Mouse (Mus musculus) midbrain, embryonic 16.5 days (tissue): ENCODE measurements around the gene Rpl29. TPM values are rescaled to one million over a fixed set of nuclear protein-coding genes. Genes with fewer than 3 reads are reported as not detected.

Source experiments
- ATAC-seq: fragments of 200-750 bp; cut with Nextera tagmentation; 2 replicates; pipeline ENCODE4 v1.8.0; 2017; ENCODE audit warnings: moderate TSS enrichment
- H3K27ac ChIP-seq: fragments of 300-500 bp; sonication (generic); 2 replicates; pipeline ENCODE4 v1.5.1; 2014; ENCODE audit warnings: mild to moderate bottlenecking, low read length, mixed read lengths
- H3K27me3 ChIP-seq: fragments of 300-500 bp; sonication (generic); 2 replicates; pipeline ENCODE4 v1.6.1; 2014; ENCODE audit warnings: low read depth, low read length, mixed read lengths; ENCODE audit not compliant: control insufficient read depth, insufficient read depth
- H3K36me3 ChIP-seq: fragments of 300-500 bp; sonication (generic); 2 replicates; pipeline ENCODE4 v1.6.1; 2014; ENCODE audit warnings: mild to moderate bottlenecking, low read length, moderate library complexity, mixed read lengths; ENCODE audit not compliant: control insufficient read depth, insufficient read depth
- H3K4me1 ChIP-seq: fragments of 300-500 bp; sonication (generic); 2 replicates; pipeline ENCODE4 v1.6.1; 2014; ENCODE audit warnings: mild to moderate bottlenecking, low read length, mixed read lengths; ENCODE audit not compliant: control insufficient read depth, insufficient read depth
- H3K4me2 ChIP-seq: fragments of 300-500 bp; sonication (generic); 2 replicates; pipeline ENCODE4 v1.6.1; 2014; ENCODE audit warnings: mild to moderate bottlenecking, low read length, mixed read lengths
- H3K4me3 ChIP-seq: fragments of 300-500 bp; sonication (generic); 2 replicates; pipeline ENCODE4 v1.5.1; 2014; ENCODE audit warnings: low read depth, mild to moderate bottlenecking, low read length, moderate library complexity, mixed read lengths
- H3K9ac ChIP-seq: fragments of 300-500 bp; sonication (generic); 2 replicates; pipeline ENCODE4 v1.6.1; 2014; ENCODE audit warnings: low read depth, low read length, mixed read lengths
- H3K9me3 ChIP-seq: fragments of 300-500 bp; sonication (generic); replicated peaks from 2 replicates; pipeline ENCODE4 v1.6.1; 2014; ENCODE audit warnings: mild to moderate bottlenecking, low read length, mixed read lengths; ENCODE audit not compliant: control insufficient read depth, poor library complexity, severe bottlenecking
- WGBS: fragments of 180-500 bp; shearing (Covaris S2); extraction: QIAGEN DNeasy Blood & Tissue Kit; methylation state at CpG from one replicate; pipeline ENCODE4 v1.1.7; 2014; 5-methylcytosine and 5-hydroxymethylcytosine counted together
- polyA plus RNA-seq: library from polyadenylated mRNA; unstranded; fragments of >200 nt; fragmentation: Nextera tagmentation; extraction: Ambion mirVana; gene quantifications from 2 replicates; pipeline ENCODE4 v1.2.1, GENCODE M21; 2015

The Rpl29 gene
- polyA plus RNA-seq, 1 experiment from 2014 or later: 551 TPM

- Histone ChIP-seq H3K27me3 (no peaks in the 10 kb centered on the region), H3K4me1 (peaks cover 10% of the 10 kb centered on the region), H3K36me3 (peaks cover 12% of the 10 kb centered on the region; the same call in 1 of the 2 replicates), H3K4me3 (peak overlapping the region; percentile 87), H3K27ac (no peak overlapping the region), H3K4me2 (peak overlapping the region; percentile 83), H3K9me3 (no peaks in the 10 kb centered on the region), H3K9ac (peak overlapping the region; percentile 68)
- ATAC-seq: no peak
- WGBS: 84% methylated on average over 9 of the region's 9 CpGs
Measured at GRCm38 (mm10) chr9:106478101-106478500, 48.8 kb downstream of the Rpl29 start.

DNA sequence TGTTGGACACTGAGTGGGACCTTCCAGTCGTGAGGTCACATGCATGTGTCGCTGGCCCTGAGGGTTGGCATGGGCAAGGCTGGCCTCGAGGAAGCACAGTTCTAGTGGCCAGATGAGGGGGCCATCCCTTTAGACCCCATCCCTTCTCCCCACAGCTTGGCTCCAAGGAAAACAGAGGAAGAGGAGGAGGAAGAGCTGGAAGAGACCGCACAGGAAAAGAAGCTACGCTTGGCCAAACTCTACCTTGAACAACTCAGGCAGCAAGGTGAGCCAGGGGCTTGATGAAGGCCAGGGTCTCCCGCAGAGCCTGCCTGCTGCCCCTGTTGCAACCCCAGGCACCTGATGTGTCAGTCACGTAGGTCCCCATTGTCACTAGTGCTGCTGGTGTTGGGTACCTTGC lies 51.3 kb downstream of the Rpl29 start:
- Histone ChIP-seq H3K4me3 (no peak overlapping the region), H3K9me3 (no peaks in the 10 kb centered on the region), H3K4me1 (peaks cover 10% of the 10 kb centered on the region), H3K4me2 (no peak overlapping the region), H3K27ac (no peak overlapping the region), H3K27me3 (no peaks in the 10 kb centered on the region), H3K36me3 (peaks cover 25% of the 10 kb centered on the region), H3K9ac (no peak overlapping the region)
- 96% methylated on average over 7 of the region's 7 CpGs for WGBS
- no peak for ATAC-seq

- no peak overlapping the region for H3K9ac ChIP-seq
- peaks cover 10% of the 10 kb centered on the region for H3K4me1 ChIP-seq
- WGBS: 93% methylated on average over 15 of the region's 15 CpGs
- H3K4me2 ChIP-seq: no peak overlapping the region
- H3K27me3 ChIP-seq: no peaks in the 10 kb centered on the region
- H3K4me3 ChIP-seq: no peak overlapping the region
- no peaks in the 10 kb centered on the region for H3K9me3 ChIP-seq
- ATAC-seq: no peak
- H3K36me3 ChIP-seq: peaks cover 27% of the 10 kb centered on the region
- H3K27ac ChIP-seq: no peak overlapping the region
Measured at GRCm38 (mm10) chr9:106481075-106481474, 51.8 kb downstream of the Rpl29 start.

Other genes starting within 250 kb of the Rpl29 start
- 16.6 and 16.7 TPM in 2 replicates for gene Ppm1m, start 229.7 kb upstream of the Rpl29 start, polyA plus RNA-seq
- gene Twf2, start 226.3 kb upstream of the Rpl29 start, polyA plus RNA-seq: 49.5 and 52.1 TPM in 2 replicates
- gene Tlr9, start 206.9 kb upstream of the Rpl29 start, polyA plus RNA-seq: not detected in 2 replicates
- 108 and 112 TPM in 2 replicates for gene Alas1, start 180.8 kb upstream of the Rpl29 start, polyA plus RNA-seq
- gene Poc1a, start 148.4 kb upstream of the Rpl29 start, polyA plus RNA-seq: 8.0 and 9.0 TPM in 2 replicates
- 12.3 and 13.2 TPM in 2 replicates for gene Dusp7, start 60.8 kb upstream of the Rpl29 start, polyA plus RNA-seq
- gene Acy1, start 8.9 kb downstream of the Rpl29 start, polyA plus RNA-seq: 19.8 and 21.6 TPM in 2 replicates
- 8.8 and 10.6 TPM in 2 replicates for gene Abhd14b, start 18.0 kb downstream of the Rpl29 start, polyA plus RNA-seq
- 71.9 and 82.0 TPM in 2 replicates for gene Abhd14a, start 18.2 kb downstream of the Rpl29 start, polyA plus RNA-seq
- gene Pcbp4, start 23.8 kb downstream of the Rpl29 start, polyA plus RNA-seq: 242 and 262 TPM in 2 replicates
- gene Gpr62, start 36.5 kb downstream of the Rpl29 start, polyA plus RNA-seq: 0.78 and 0.98 TPM in 2 replicates
- 48.3 and 48.5 TPM in 2 replicates for gene Rrp9, start 46.5 kb downstream of the Rpl29 start, polyA plus RNA-seq
- gene Parp3, start 47.5 kb downstream of the Rpl29 start, polyA plus RNA-seq: 0.73 and 0.89 TPM in 2 replicates
- not detected in 2 replicates for gene Iqcf1, start 70.5 kb downstream of the Rpl29 start, polyA plus RNA-seq
- gene Iqcf5, start 85.1 kb downstream of the Rpl29 start, polyA plus RNA-seq: not detected in 2 replicates
- not detected in 2 replicates for gene Iqcf3, start 132.2 kb downstream of the Rpl29 start, polyA plus RNA-seq
- not detected in 2 replicates for gene Iqcf4, start 141.5 kb downstream of the Rpl29 start, polyA plus RNA-seq
- gene Iqcf6, start 197.1 kb downstream of the Rpl29 start, polyA plus RNA-seq: not detected in 2 replicates
- gene Grm2, start 226.6 kb downstream of the Rpl29 start, polyA plus RNA-seq: 24.3 and 24.6 TPM in 2 replicates